Mouse (Mus musculus) liver, adult 2 months (tissue): ENCODE measurements at regions not wholly inside any gene's neighbourhood (a gene's known extent, or its start where the extent isn't known, plus 50 kb on each side); places are given as distances from the start of the nearest gene placed in this dataset.

ENCODE experiments used
- CTCF ChIP-seq: fragments of 200-500 bp; IDR thresholded peaks from 2 replicates; pipeline ENCODE4 v1.5.1; 2011; ENCODE audit warnings: low read depth, low read length, control low read depth
- POLR2A ChIP-seq: fragments of 200-500 bp; IDR thresholded peaks from 2 replicates; pipeline ENCODE4 v1.6.1; 2011; ENCODE audit warnings: low read length, control low read depth; ENCODE audit not compliant: insufficient read depth; ENCODE audit errors: extremely low read depth

DNA sequence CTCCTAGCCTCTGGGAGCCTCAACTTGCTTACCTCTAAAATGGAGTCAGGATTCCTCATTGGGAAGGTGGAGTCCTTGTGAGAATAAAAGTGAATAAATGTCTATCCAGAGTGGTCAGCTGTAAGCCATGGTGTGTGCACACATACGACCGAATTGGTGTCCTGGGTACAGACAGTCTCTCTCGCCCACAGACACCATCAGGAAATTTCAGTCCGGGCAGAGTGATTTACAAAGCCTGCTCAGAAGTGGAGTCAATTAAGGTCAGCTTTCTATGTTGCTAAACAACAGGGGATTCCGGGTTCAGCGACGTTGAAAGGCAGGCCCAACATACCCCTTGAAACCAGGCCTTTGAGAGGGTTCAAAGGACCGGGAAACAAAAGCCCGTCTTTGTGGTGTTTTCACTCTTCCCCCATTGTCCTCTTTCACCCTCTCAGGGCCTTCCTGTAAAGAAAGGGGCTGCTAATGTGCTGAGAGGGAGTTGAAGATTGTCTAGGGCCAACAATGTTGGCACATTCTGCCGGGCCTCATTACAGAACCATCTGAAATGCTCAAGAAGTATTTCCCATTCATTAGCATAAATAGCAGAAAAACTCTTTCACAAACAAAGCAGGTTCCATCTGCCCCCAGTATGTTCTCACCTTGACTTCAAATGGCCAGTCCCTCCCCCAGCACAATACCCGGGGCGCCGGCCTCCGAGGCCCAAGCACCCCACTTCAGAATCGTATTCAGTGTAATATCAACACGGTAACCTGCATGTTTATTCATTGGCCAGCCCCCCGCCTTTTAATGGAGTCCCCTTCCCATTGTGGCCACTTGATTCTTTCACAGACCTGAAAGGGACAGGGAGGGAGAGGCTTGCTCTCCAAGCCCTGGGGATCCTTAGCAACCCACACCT lies 65.3 kb downstream of the Hes1 start:
- no peak for TF ChIP-seq CTCF
- no peak for TF ChIP-seq POLR2A
